Mouse (Mus musculus) cerebellum, adult 2 months (tissue): Measurements from ENCODE around the gene Klhdc2.

Source experiments
- CTCF ChIP-seq: fragments of 200-500 bp; IDR thresholded peaks from 2 replicates; pipeline ENCODE4 v1.5.1; 2011; ENCODE audit warnings: low read depth, mild to moderate bottlenecking, control low read depth, low read length, moderate library complexity, borderline replicate concordance; ENCODE audit not compliant: insufficient read depth
- POLR2A ChIP-seq: fragments of 200-500 bp; IDR thresholded peaks from 2 replicates; pipeline ENCODE4 v1.6.1; 2011; ENCODE audit warnings: low read length, control low read depth, borderline replicate concordance; ENCODE audit not compliant: insufficient read depth

DNA sequence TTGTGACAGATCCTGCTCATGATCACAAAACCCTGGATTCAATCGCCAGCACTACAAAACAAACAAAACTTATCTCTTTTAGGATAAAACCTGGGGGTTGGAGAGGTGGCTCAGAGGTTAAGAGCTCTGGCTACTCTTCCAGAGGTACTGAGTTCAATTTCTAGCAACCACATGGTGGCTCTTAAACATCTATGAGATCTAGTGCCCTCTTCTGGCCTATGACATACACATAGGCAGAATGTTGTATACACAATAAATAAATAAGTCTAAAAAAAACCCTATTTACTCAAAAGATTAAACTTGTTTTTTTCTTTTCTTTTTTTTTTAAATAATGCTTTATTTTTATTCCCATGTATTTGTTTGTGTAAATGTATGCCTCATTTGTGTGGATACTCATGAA is 55.2 kb downstream of the Klhdc2 start:
- TF ChIP-seq CTCF (no peak), POLR2A (no peak)
